Comparison of ENCODE assay signal across 8 mouse cellular contexts in genomic region chr10:94931961-94932832, GRCm38 (mm10). TPM values are rescaled to one million over a fixed set of nuclear protein-coding genes. Genes with fewer than 3 reads are reported as not detected.
DNase-seq lines count a peak whose midpoint lies in the region; ATAC-seq lines count a peak whose summit lies in the region.

No protein-coding gene starts in this region.

- DNase-seq in gastrocnemius, postnatal 14 days: peak; percentile 35
- DNase-seq in gastrocnemius, postnatal 10 days: no peak
- DNase-seq in heart, adult 11 months: peak; percentile 99
- peak; percentile 62 for DNase-seq in kidney, adult 9 months
- peak; percentile 64 to 87 for DNase-seq in lung, postnatal 4 days
- DNase-seq in testis, postnatal 14 days (ENCODE audit: low spot score): no peak
- no peak for DNase-seq in gastrocnemius, postnatal 4 days (ENCODE audit: low spot score in 2 of 2)

- intact Hi-C loops in gastrocnemius, postnatal 14 days (cut with DNase I; ENCODE audit: low total_unique reads): no loop called here

- no peak for ATAC-seq in monocyte, adult 5-6 weeks (replicated peaks; ENCODE audit: insufficient number of reproducible peaks, low FRiP score, low TSS enrichment, poor library complexity, severe bottlenecking)

RNA-seq across cellular contexts. Expression of gene Plxnc1, which starts 12.4 kb away (rescaled TPM):
- total RNA-seq in gastrocnemius, postnatal 14 days (2021): 1 to 10 TPM; 1.2 to 2.1 TPM
- 1 to 10 TPM; 2.9 to 3.9 TPM for total RNA-seq in gastrocnemius, postnatal 10 days (2021)
- total RNA-seq in monocyte, adult 5-6 weeks (2017): 16.6 to 34.4 TPM (median 24.1 TPM) in 3 replicates
- total RNA-seq in gastrocnemius, postnatal 4 days (2021): 1 to 10 TPM; 4.2 to 4.6 TPM

Comparison
In these comparisons a context has a peak if more than half of its experiments do, and no peak if none do; other contexts are left out.
1. DNase-seq: peak in gastrocnemius, postnatal 14 days (single experiment), heart, adult 11 months (single experiment), kidney, adult 9 months (single experiment) and lung, postnatal 4 days (2 of 2); none in gastrocnemius, postnatal 10 days (single experiment), testis, postnatal 14 days (single experiment) and gastrocnemius, postnatal 4 days (0 of 2).